Mouse (Mus musculus) spleen, adult 2 months (tissue): ENCODE data around the gene Zcwpw1. TPM values are rescaled to one million over a fixed set of nuclear protein-coding genes. Genes with fewer than 3 reads are reported as not detected.

Experiments
- DNase-seq, 2 experiments: peaks; one replicate each; pipeline versions ENCODE4 v3.0.0 to v3.0.0-alpha.2; 2012 to 2021; ENCODE audit warnings: low spot score in 2 of 2, low read depth in 1 of 2
- H3K27ac ChIP-seq: fragments of 200-500 bp; 2 replicates; pipeline ENCODE4 v1.5.1; 2012; ENCODE audit warnings: low read length, inconsistent platforms; ENCODE audit not compliant: insufficient read depth
- H3K27me3 ChIP-seq: fragments of 200-500 bp; 2 replicates; pipeline ENCODE4 v1.6.1; 2012; ENCODE audit warnings: mild to moderate bottlenecking, moderate library complexity, low read length, inconsistent platforms; ENCODE audit not compliant: control insufficient read depth, insufficient read depth
- H3K36me3 ChIP-seq: fragments of 200-500 bp; 2 replicates; pipeline ENCODE4 v1.6.1; 2012; ENCODE audit warnings: mild to moderate bottlenecking, low read length, inconsistent platforms; ENCODE audit not compliant: control insufficient read depth, insufficient read depth
- H3K4me1 ChIP-seq: fragments of 200-500 bp; 2 replicates; pipeline ENCODE4 v1.6.1; 2011; ENCODE audit warnings: inconsistent platforms; ENCODE audit not compliant: control insufficient read depth, insufficient read depth, insufficient read length
- H3K4me3 ChIP-seq: fragments of 200-500 bp; 2 replicates; pipeline ENCODE4 v1.5.1; 2011; ENCODE audit warnings: mild to moderate bottlenecking, inconsistent platforms; ENCODE audit not compliant: insufficient read depth, insufficient read length; ENCODE audit errors: extremely low read depth
- CTCF ChIP-seq: fragments of 200-500 bp; IDR thresholded peaks from 2 replicates; pipeline ENCODE4 v1.5.1; 2011; ENCODE audit warnings: mild to moderate bottlenecking, inconsistent platforms; ENCODE audit not compliant: insufficient read depth, insufficient read length, insufficient replicate concordance; ENCODE audit errors: extremely low read depth
- POLR2A ChIP-seq: fragments of 200-500 bp; IDR thresholded peaks from 2 replicates; pipeline ENCODE4 v1.6.1; 2011; ENCODE audit warnings: low read depth, low read length, inconsistent platforms
- WGBS: fragments of 180-500 bp; shearing (Covaris S2); methylation state at CpG from one replicate; pipeline ENCODE4 v1.1.7; 2018; 5-methylcytosine and 5-hydroxymethylcytosine counted together
- polyA plus RNA-seq: library from polyadenylated mRNA; depleted of rRNA; stranded (reverse); fragments of >200 nt; gene quantifications from 2 replicates; pipeline ENCODE4 v1.2.3, GENCODE M21; 2012

The Zcwpw1 gene
- polyA plus RNA-seq, 1 experiment = 1.6 TPM

DNA sequence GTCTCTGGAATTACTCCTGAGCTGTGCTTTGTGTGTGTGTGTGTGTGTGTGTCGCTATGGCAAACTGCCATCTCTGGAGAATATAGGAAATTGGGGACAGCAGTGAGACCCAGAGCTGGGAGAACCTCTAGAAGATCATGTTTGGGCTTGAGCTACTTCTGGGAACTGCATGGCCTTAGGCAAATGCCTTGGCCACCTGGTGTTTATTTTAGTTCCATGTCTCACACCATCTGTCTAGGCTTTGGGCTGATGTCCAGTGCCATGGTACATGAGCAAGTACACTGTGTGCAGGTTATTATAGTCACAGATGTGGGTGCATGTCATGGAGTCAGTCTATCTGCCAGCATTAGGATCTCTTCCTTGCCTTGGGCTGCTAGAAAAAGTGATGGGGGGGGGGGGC, 35.0 kb downstream of the Zcwpw1 start:
- WGBS = 93% methylated on average over 1 of the region's 1 CpGs
- TF ChIP-seq CTCF (no peak), POLR2A (no peak)
- no peaks in the 10 kb centered on the region for H3K36me3 ChIP-seq
- H3K27me3 ChIP-seq = no peaks in the 10 kb centered on the region
- peaks cover 7% of the 10 kb centered on the region; the same call in 1 of the 2 replicates for H3K4me1 ChIP-seq
- no peak overlapping the region for H3K27ac ChIP-seq
- H3K4me3 ChIP-seq = no peak overlapping the region
- no peak for DNase-seq

DNA sequence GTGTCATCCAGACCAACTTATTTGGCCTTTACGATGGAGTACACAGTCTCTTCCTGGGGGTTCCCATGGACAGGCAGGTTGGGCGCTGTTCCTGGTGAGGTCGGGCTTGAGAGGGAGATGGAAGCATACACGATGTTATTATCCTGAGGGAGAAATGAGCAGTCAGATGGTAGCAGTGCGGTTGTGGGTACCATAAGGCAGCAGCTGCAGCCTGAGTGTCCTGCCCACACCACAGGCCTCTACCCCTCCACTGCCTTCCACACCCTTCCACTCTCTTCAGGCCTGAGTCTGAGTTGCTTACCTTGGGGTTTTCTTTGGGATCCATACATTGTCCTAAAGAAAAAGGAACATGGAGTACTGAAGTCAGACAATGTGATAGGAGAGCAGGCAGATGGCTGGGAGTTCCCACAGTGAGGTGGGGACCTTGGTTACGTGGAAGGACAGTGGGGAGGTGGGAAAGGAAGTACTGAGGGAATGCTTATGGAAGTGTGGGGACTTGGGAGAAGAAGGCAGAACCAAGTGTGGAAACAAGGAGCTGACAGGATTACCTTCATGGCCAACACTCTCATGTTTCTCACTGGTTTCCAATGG, 36.0 kb downstream of the Zcwpw1 start:
- no peak for DNase-seq
- H3K27ac ChIP-seq = peak overlapping the region; percentile 10; the same call in 1 of the 2 replicates
- H3K36me3 ChIP-seq = no peaks in the 10 kb centered on the region
- H3K4me3 ChIP-seq = no peak overlapping the region
- H3K27me3 ChIP-seq = no peaks in the 10 kb centered on the region
- TF ChIP-seq POLR2A (no peak), CTCF (no peak)
- WGBS = 61% methylated on average over 6 of the region's 6 CpGs
- H3K4me1 ChIP-seq = peaks cover 7% of the 10 kb centered on the region; the same call in 1 of the 2 replicates

DNA sequence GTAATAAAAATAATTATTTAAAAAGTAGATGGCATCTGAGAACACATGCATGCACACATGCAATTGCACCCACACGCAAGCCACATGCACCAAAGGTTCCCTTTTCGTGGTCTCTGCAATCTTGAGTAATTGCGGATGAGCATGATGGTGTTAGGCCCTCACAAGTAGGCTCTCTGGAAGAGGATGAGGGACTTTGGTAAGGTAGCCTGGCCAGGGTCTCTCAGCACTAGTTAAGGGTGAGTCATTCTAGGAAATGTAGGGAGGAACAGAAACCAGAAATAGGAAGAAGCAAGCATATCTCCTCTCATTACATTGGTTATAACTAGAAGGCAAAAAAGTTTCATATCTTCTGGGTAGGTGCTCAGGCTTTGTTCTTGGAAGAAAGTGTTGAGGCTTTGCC, 37.4 kb downstream of the Zcwpw1 start:
- H3K36me3 ChIP-seq = no peaks in the 10 kb centered on the region
- no peak for TF ChIP-seq POLR2A
- no peak for TF ChIP-seq CTCF
- WGBS = 38% methylated on average over 3 of the region's 3 CpGs
- H3K27me3 ChIP-seq = no peaks in the 10 kb centered on the region
- DNase-seq = peak in 1 of 2 experiments; percentile 23
- no peak overlapping the region for H3K4me3 ChIP-seq
- H3K4me1 ChIP-seq = peaks cover 7% of the 10 kb centered on the region; the same call in 1 of the 2 replicates
- no peak overlapping the region for H3K27ac ChIP-seq

DNA sequence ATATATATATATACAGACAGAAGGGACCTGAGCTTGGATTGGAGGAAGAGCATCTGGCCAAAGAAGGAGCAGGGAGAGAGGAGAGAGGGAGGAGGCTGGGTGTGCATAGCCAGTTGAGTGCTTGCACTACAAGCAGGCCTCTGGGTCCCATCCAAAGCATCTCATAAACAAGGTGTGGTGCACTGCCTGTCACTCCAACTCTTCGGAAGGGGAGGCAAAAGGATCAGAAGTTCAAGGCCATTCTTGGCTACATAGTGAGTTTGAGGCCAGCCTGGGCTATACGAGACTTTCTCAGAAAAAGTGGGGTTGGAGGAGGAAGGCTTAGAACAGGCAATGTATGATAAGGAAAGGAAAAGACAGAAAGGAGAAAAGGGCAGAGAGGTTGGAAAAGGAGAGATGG, 38.4 kb downstream of the Zcwpw1 start:
- Histone ChIP-seq H3K36me3 (no peaks in the 10 kb centered on the region), H3K4me1 (peaks cover 7% of the 10 kb centered on the region; the same call in 1 of the 2 replicates), H3K27ac (no peak overlapping the region), H3K4me3 (no peak overlapping the region), H3K27me3 (no peaks in the 10 kb centered on the region)
- DNase-seq = no peak
- TF ChIP-seq CTCF (no peak), POLR2A (no peak)
- WGBS = 84% methylated on average over 2 of the region's 2 CpGs

DNA sequence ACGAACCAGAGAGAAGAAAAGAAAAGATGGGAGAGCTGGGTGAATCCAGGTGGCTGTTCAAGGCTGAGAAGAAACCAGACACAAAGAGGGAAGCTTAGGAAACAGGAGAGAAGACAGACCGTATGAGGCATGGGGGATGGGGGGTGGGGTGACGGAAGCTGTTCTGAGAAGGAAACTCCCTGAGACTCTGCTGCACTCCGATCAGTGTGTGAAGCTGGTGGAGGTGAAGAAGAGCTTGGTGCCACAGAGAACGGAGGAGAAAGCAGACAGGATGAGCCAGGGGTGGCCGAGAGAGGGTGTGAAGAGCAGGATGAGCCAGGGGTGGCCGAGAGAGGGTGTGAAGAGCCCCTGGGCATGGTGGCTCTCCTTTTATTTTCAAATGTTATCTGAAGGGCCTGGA, 38.8 kb downstream of the Zcwpw1 start:
- Histone ChIP-seq H3K27me3 (no peaks in the 10 kb centered on the region), H3K27ac (no peak overlapping the region), H3K36me3 (no peaks in the 10 kb centered on the region), H3K4me1 (peaks cover 7% of the 10 kb centered on the region; the same call in 1 of the 2 replicates), H3K4me3 (no peak overlapping the region)
- TF ChIP-seq POLR2A = no peak
- TF ChIP-seq CTCF = no peak
- 62% methylated on average over 7 of the region's 7 CpGs for WGBS
- no peak for DNase-seq

DNA sequence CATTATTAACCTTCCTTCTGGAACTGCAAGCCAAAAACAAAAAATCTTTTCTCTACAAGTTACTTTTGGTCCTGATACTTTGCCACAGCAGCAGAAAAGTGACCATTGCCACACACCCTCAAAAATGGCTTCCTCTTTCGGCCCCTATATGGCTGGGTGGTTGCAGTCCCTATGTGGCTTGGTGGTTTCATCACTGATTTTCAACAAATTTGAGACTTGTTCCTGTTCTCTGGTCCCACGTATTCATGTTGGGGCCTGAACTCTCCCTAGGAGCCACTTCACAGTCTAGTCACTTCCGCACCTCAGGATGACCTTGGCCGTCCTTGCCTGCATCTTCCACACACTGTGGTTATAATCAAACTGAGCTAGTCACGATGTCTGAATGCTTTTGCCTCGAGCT, 41.1 kb downstream of the Zcwpw1 start:
- DNase-seq = no peak

DNA sequence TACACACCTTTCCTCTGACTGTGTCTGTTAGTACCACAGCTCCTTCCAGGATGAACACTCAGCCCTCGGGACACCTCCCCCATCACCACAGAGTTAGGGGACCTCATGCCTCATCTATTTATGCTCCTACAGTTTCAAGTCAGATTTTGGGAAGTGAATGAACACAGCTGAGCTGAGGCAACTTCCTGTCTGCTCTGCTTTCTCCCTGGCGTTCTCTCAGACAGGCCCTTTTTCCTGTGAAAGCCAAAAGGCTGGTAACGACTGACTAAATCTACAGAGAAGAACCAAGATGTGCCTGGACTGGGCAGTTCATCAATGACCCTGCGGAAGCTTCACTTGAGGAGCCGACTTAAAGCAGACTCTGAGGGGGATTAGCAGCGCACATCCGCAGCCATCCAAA, 42.6 kb downstream of the Zcwpw1 start:
- 47% methylated on average over 7 of the region's 7 CpGs for WGBS
- TF ChIP-seq CTCF (no peak), POLR2A (no peak)
- Histone ChIP-seq H3K4me1 (no peaks in the 10 kb centered on the region), H3K27me3 (no peaks in the 10 kb centered on the region), H3K36me3 (no peaks in the 10 kb centered on the region), H3K27ac (no peak overlapping the region), H3K4me3 (no peak overlapping the region)
- DNase-seq = no peak

More for the DNA sequence above, 41.1 kb downstream of the Zcwpw1 start:
- H3K36me3 ChIP-seq = no peaks in the 10 kb centered on the region
- no peak overlapping the region for H3K27ac ChIP-seq
- peaks cover 1% of the 10 kb centered on the region; the same call in 1 of the 2 replicates for H3K4me1 ChIP-seq
- TF ChIP-seq CTCF (no peak), POLR2A (no peak)
- H3K27me3 ChIP-seq = no peaks in the 10 kb centered on the region
- no peak overlapping the region for H3K4me3 ChIP-seq
- 73% methylated on average over 6 of the region's 6 CpGs for WGBS
